Mouse (Mus musculus) ES-E14 (cell line): Measurements from ENCODE around the gene Pls1.

Experiments used
- CHD2 ChIP-seq: IDR thresholded peaks from 2 replicates; pipeline ENCODE4 v1.6.1; 2014; ENCODE audit warnings: mild to moderate bottlenecking, low read depth, low read length, inconsistent platforms
- HCFC1 ChIP-seq: IDR thresholded peaks from 2 replicates; pipeline ENCODE4 v1.6.1; 2012; ENCODE audit warnings: low read length, inconsistent platforms, borderline replicate concordance; ENCODE audit not compliant: insufficient read depth
- MAFK ChIP-seq: IDR thresholded peaks from 2 replicates; pipeline ENCODE4 v1.6.1; 2014; ENCODE audit warnings: mild to moderate bottlenecking, low read depth, low read length, inconsistent platforms; ENCODE audit not compliant: insufficient read depth
- ZC3H11A ChIP-seq: IDR thresholded peaks from 2 replicates; pipeline ENCODE4 v1.6.1; 2012; ENCODE audit warnings: low read depth, mild to moderate bottlenecking, inconsistent platforms, low read length, borderline replicate concordance
- ZNF384 ChIP-seq: IDR thresholded peaks from 2 replicates; pipeline ENCODE4 v1.6.1; 2012; ENCODE audit warnings: low read depth, low read length, inconsistent platforms

GRCm38 (mm10) chr9:95822531-95822930 lies 22.6 kb downstream of the Pls1 start:
- no peak for TF ChIP-seq HCFC1
- no peak for TF ChIP-seq ZNF384
- TF ChIP-seq ZC3H11A: no peak
- TF ChIP-seq MAFK: no peak
- no peak for TF ChIP-seq CHD2
